Mouse (Mus musculus): ENCODE results near the gene Slc25a21. TPM values are rescaled to one million over a fixed set of nuclear protein-coding genes. Genes with fewer than 3 reads are reported as not detected.

Gene Slc25a21
- total RNA-seq, 2 experiments from 2014 or later = 0.08 to 0.42 TPM

DNA sequence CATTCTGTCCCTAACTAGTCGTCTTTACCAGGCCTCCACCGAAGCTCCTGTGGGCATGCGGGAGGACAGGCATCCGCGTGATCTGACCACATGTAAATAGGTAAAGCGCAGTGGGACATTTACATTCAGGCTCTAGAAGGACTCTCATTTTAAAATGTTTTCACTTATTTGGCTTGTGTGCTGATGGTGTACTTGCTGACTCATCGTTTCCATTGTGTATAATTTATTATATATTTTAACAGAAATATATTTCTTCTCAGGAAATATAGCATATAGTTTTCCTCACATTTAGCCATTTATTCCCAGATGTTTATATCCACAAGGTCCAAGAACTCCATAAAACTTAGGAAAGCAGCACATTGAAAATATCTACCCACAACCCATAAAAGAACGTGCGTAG is 526.5 kb downstream of the Slc25a21 start:
- no peak for DNase-seq (ENCODE audit: low spot score)
- intact Hi-C loops (cut with DNase I) = no loop called here

- intact Hi-C loops (cut with DNase I) = no loop called here
- no peak for DNase-seq (ENCODE audit: low spot score)
Measured at GRCm38 (mm10) chr12:56669451-56670122, 527.7 kb downstream of the Slc25a21 start.

Other genes starting within 250 kb of the Slc25a21 start
- gene Prps1l3, start 32.9 kb upstream of the Slc25a21 start, total RNA-seq (2021) = 10 to 100 TPM; 16.0 to 18.1 TPM
- 1 to 10 TPM; 4.0 to 4.4 TPM for gene Mipol1, start 33.0 kb upstream of the Slc25a21 start, total RNA-seq (2021)